Mouse (Mus musculus) lung, postnatal 0 days (tissue): ENCODE results near the gene Camk1g. TPM values are rescaled to one million over a fixed set of nuclear protein-coding genes. Genes with fewer than 3 reads are reported as not detected.

ENCODE experiments used
- ATAC-seq: fragments of 200-750 bp; cut with Nextera tagmentation; 2 replicates; pipeline ENCODE4 v1.8.0; 2017; ENCODE audit warnings: moderate library complexity
- DNase-seq: peaks from one replicate; pipeline ENCODE4 v3.0.0-alpha.2; 2016; ENCODE audit warnings: low spot score
- H3K27ac ChIP-seq: fragments of 300-500 bp; sonication (generic); 2 replicates; pipeline ENCODE4 v1.5.1; 2014; ENCODE audit warnings: antibody characterized with exemption, mild to moderate bottlenecking, low read length, mixed read lengths
- H3K27me3 ChIP-seq: fragments of 300-500 bp; sonication (generic); replicated peaks from 2 replicates; pipeline ENCODE4 v1.6.1; 2014; ENCODE audit warnings: low read length, mixed read lengths; ENCODE audit not compliant: insufficient read depth
- H3K36me3 ChIP-seq: fragments of 300-500 bp; sonication (generic); 2 replicates; pipeline ENCODE4 v1.6.1; 2014; ENCODE audit warnings: low read length, mixed read lengths; ENCODE audit not compliant: insufficient read depth
- H3K4me1 ChIP-seq: fragments of 300-500 bp; sonication (generic); 2 replicates; pipeline ENCODE4 v1.6.1; 2014; ENCODE audit warnings: antibody characterized with exemption, low read depth, low read length, mixed read lengths; ENCODE audit not compliant: insufficient read depth
- H3K4me2 ChIP-seq: fragments of 300-500 bp; sonication (generic); replicated peaks from 2 replicates; pipeline ENCODE4 v1.6.1; 2014; ENCODE audit warnings: low read depth, mild to moderate bottlenecking, low read length, moderate library complexity, mixed read lengths
- H3K4me3 ChIP-seq: fragments of 300-500 bp; sonication (generic); 2 replicates; pipeline ENCODE4 v1.5.1; 2014; ENCODE audit warnings: low read depth, low read length
- H3K9ac ChIP-seq: fragments of 300-500 bp; sonication (generic); replicated peaks from 2 replicates; pipeline ENCODE4 v1.6.1; 2014; ENCODE audit warnings: low read depth, mild to moderate bottlenecking
- H3K9me3 ChIP-seq: fragments of 300-500 bp; sonication (generic); 2 replicates; pipeline ENCODE4 v1.6.1; 2016; ENCODE audit warnings: low read length, mixed read lengths
- CTCF ChIP-seq: IDR thresholded peaks from 2 replicates; pipeline ENCODE4 v1.5.1; 2016; ENCODE audit warnings: antibody characterized with exemption, mild to moderate bottlenecking
- EP300 ChIP-seq: IDR thresholded peaks from 2 replicates; pipeline ENCODE4 v1.6.1; 2016; ENCODE audit warnings: antibody characterized with exemption, mild to moderate bottlenecking, control low read depth
- WGBS: fragments of 180-500 bp; shearing (Covaris S2); extraction: QIAGEN DNeasy Blood & Tissue Kit; methylation state at CpG from one replicate; pipeline ENCODE4 v1.1.7; 2014; 5-methylcytosine and 5-hydroxymethylcytosine counted together
- polyA plus RNA-seq: library from polyadenylated mRNA; unstranded; fragments of >200 nt; fragmentation: Nextera tagmentation; extraction: Ambion mirVana; gene quantifications from 2 replicates; pipeline ENCODE4 v1.2.1, GENCODE M21; 2015

Gene Camk1g
- polyA plus RNA-seq, 1 experiment from 2014 or later = 15.9 TPM

DNA sequence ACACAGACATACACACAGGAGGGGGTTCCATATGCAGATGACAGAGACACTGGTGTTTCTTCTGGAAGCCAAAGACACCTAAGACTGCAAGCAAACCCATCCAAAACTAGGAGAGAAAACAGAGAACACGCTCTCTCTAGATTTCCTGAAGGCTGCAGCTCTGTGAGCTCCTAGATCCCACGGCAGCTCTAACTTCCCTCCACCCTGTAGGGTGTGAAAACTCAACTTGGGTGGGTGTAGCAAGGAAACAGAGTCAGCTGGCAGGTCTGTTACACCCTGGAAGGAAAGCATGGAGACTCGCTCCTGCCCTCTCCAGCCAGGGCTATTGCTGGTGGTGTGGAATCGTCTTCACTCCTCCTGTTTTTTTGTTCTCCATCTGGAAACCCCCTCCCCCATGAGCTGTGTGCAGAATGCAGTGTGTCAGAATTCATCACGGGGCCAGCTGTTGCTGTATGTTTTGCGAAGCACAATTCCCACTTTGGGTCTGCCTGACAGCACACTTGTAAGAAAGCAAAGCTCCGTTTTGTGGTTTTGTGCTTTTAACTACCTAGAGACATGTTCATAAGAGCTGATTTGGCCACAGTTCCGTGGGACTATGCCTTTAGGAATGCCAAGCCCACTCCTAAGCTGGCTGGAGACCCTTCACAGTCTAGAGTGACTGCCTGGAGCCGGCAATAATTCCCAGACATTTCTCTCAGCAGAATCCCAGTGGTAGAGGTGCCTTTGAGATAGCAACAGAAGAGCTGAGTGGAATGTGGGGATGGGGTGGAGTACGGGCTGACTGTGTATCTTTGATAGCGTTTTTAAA is 11.7 kb upstream of the Camk1g start:
- Histone ChIP-seq H3K4me2 (peak overlapping the region; percentile 58), H3K4me3 (no peak overlapping the region; the same call in 1 of the 2 replicates), H3K9ac (no peak overlapping the region), H3K27ac (no peak overlapping the region), H3K4me1 (0 out of 2 replicates have a peak, but pooled peaks cover 7% of the 10 kb centered on the region), H3K36me3 (no peaks in the 10 kb centered on the region), H3K27me3 (no peaks in the 10 kb centered on the region), H3K9me3 (no peaks in the 10 kb centered on the region)
- TF ChIP-seq CTCF = no peak
- TF ChIP-seq EP300 = no peak
- WGBS = 23% methylated on average over 11 of the region's 11 CpGs
- DNase-seq = peak; percentile 41
- no peak for ATAC-seq

DNA sequence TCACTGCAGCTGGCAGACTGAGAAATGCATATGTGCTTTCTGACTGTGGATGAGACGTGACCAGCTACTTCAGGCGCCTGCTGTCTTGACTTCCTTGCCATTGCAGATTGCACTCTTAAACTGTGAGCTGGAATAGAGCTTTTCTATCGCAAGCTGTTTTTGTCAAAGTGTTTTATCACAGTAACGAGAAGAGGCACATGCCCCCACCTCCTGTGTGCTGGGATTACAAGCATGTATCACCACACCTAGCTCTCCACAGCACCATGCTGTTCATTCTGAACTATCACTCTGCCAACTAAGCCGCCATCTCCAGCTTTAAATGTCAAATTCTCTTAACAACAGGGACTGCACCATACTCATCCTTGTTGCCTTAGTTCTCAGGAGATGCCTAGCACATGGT is 10.8 kb upstream of the Camk1g start:
- H3K4me1 ChIP-seq = 0 out of 2 replicates have a peak, but pooled peaks cover 7% of the 10 kb centered on the region
- no peak overlapping the region for H3K4me3 ChIP-seq
- no peaks in the 10 kb centered on the region for H3K36me3 ChIP-seq
- 86% methylated on average over 5 of the region's 5 CpGs for WGBS
- H3K9ac ChIP-seq = no peak overlapping the region
- ATAC-seq (no peak), DNase-seq (no peak)
- no peaks in the 10 kb centered on the region for H3K9me3 ChIP-seq
- no peak overlapping the region for H3K4me2 ChIP-seq
- H3K27ac ChIP-seq = no peak overlapping the region
- TF ChIP-seq CTCF (no peak), EP300 (no peak)
- H3K27me3 ChIP-seq = no peaks in the 10 kb centered on the region

DNA sequence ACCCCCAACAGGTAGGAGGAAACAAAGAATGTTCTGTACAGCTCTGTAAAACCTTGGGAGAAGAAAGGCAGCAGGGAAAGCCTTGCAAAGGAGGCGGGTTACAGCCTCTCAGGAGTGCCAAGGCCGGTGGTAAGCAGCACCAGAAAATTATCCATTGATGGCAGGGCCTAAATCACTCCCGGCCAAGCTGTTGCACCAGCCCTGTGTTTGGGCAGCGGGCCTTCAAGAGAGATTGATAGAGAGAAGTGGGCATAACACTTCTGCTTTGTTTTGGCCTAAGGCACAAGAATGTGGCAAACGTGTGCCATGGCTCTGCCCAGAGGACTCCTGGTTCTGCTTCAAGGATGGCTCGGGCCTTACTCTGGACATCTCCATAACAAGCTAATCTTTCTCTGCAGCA is 9.5 kb upstream of the Camk1g start:
- H3K4me3 ChIP-seq = no peak overlapping the region
- H3K9me3 ChIP-seq = no peaks in the 10 kb centered on the region
- H3K27me3 ChIP-seq = no peaks in the 10 kb centered on the region
- 0 out of 2 replicates have a peak, but pooled peaks cover 7% of the 10 kb centered on the region for H3K4me1 ChIP-seq
- H3K27ac ChIP-seq = no peak overlapping the region
- DNase-seq (no peak), ATAC-seq (no peak)
- H3K9ac ChIP-seq = no peak overlapping the region
- TF ChIP-seq CTCF (no peak), EP300 (no peak)
- no peak overlapping the region for H3K4me2 ChIP-seq
- H3K36me3 ChIP-seq = no peaks in the 10 kb centered on the region
- 67% methylated on average over 6 of the region's 6 CpGs for WGBS

DNA sequence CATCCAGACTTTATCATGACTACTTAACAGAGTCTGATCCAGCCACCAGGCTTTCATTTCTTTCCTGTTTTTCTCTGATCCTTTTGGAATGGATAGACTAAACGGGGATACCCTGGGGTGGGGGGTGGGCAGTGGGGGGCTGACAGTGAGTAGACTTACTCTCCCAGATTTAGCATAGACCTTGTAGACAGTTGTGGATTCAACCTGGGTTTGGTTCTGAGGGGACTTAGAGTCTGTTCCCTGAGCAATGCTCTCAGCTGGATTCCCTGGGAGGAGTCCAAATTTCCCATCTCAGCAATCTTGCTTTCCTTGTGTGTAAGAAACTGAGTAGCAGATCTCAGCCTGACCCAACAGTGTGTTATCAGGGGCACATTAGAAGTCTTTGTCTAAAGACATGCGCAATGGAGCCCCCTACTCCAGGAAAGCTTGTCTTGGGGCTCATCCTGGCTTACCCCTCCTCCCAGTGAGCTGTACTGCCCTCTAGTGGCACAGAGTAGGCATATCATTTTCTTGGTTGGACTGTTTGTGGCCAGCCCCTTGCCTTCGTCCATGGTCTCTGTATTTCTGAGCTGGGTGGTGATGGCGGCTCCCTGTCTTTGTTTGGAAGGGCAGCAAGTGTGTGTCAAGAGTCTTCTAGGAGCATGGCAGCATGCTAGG is 6.5 kb upstream of the Camk1g start:
- Histone ChIP-seq H3K27me3 (no peaks in the 10 kb centered on the region), H3K4me2 (no peak overlapping the region), H3K27ac (no peak overlapping the region), H3K9me3 (no peaks in the 10 kb centered on the region), H3K36me3 (no peaks in the 10 kb centered on the region), H3K9ac (no peak overlapping the region), H3K4me1 (no peaks in the 10 kb centered on the region), H3K4me3 (no peak overlapping the region)
- DNase-seq = peak; percentile 79
- ATAC-seq = peak; percentile 65
- WGBS = 33% methylated on average over 4 of the region's 4 CpGs
- TF ChIP-seq EP300 (no peak), CTCF (peak; percentile 94)

DNA sequence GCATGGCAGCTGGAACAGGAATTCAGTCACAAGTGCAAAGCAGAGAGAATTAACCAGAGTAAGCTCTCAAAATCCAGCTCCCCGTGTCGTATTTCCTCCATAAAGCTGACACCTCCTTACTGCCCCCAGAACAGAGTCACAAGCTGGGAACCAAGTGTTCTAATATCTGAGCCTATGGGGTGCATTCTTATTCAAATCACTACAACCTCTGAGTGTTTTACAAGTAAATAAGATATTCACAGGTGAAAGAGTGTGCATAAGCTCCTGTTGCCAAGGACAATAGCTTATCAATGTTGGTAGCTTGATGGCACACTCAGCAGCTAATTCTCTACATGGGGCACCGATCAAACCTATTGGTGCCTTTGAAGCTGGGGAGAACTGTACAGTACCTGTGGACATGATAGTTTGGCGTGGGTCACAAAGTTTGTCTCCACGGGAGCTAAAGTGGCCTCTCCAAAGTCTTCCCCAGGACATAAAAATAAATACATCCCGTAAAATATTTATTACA is 3.9 kb upstream of the Camk1g start:
- DNase-seq (no peak), ATAC-seq (no peak)
- WGBS = 78% methylated on average over 6 of the region's 6 CpGs
- Histone ChIP-seq H3K27me3 (no peaks in the 10 kb centered on the region), H3K4me1 (no peaks in the 10 kb centered on the region), H3K4me3 (no peak overlapping the region), H3K36me3 (no peaks in the 10 kb centered on the region), H3K9ac (no peak overlapping the region), H3K27ac (no peak overlapping the region), H3K9me3 (no peaks in the 10 kb centered on the region), H3K4me2 (no peak overlapping the region)
- TF ChIP-seq EP300 (no peak), CTCF (no peak)

DNA sequence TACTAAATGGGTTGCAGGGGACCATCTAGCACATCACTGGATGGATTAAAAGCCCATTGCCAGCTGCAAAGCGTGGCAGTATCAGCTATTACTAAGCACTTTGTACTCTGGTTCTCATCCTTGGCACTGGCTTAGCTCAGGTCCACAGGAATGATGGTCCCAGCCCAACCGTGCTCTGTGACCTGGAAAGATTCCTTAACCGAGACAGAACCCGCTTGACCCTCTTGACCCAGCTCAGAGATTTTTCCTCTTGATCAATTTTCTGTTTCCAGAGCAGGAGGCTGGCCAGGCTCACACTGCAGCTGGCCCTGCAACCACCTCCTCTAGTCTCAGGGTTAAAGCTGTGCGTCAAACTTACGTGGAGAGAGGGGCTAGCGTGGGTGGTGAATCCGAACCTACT is 1.0 kb downstream of the Camk1g start:
- no peaks in the 10 kb centered on the region for H3K36me3 ChIP-seq
- H3K4me3 ChIP-seq = peak overlapping the region; percentile 32
- 46% methylated on average over 8 of the region's 8 CpGs for WGBS
- 0 out of 2 replicates have a peak overlapping the region, but pooled peaks have one; percentile 23 for H3K9ac ChIP-seq
- no peaks in the 10 kb centered on the region for H3K4me1 ChIP-seq
- ATAC-seq (no peak), DNase-seq (no peak)
- no peaks in the 10 kb centered on the region for H3K27me3 ChIP-seq
- peak overlapping the region; percentile 46 for H3K4me2 ChIP-seq
- H3K27ac ChIP-seq = no peak overlapping the region
- no peaks in the 10 kb centered on the region for H3K9me3 ChIP-seq
- TF ChIP-seq CTCF = no peak
- TF ChIP-seq EP300 = no peak
